Mouse (Mus musculus): ENCODE measurements around the gene Mmab.

DNA sequence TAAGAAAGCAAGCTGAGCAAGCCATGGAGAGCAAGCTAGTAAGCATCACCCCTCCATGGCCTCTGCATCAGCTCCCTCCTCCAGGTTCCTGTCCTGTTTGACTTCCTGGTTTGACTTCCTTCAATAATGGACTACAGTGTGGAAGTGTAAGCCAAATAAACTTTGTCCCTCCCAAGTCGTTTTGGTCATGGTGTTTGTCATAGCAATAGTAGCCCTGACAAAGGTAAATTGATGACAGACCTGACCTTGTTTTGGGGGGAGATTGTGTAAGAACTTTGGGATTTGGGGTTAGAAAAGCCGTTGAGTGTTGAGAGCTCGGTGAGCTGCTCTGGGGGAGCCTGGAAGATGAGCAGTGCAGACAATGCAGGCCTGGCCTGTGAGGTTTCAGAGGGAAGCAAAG lies 26.5 kb upstream of the Mmab start:
- TF ChIP-seq POLR2A (IDR thresholded peaks at IDR 0.05; ENCODE audit: low read depth, low read length) = no peak
- no peak for TF ChIP-seq CTCF (conservative IDR thresholded peaks at IDR 0.05; ENCODE audit: insufficient read depth, insufficient read length, low read depth, low read length)
